Mouse (Mus musculus): ENCODE measurements around the gene Eef1a2. TPM values are rescaled to one million over a fixed set of nuclear protein-coding genes. Genes with fewer than 3 reads are reported as not detected.
"Not testable (repeated sequence)": the region's sequence is repeated elsewhere in the genome, so short reads cannot be mapped to it uniquely, and the experiment has no call there.

Eef1a2 gene
- 0.10 TPM in 1 of 2 replicates, not detected in the other for polyA plus RNA-seq (2015; fragmentation: Nextera tagmentation; extraction: Ambion mirVana)

- WGBS = 4% methylated on average over 55 of the region's 55 CpGs
- H3K4me3 ChIP-seq (ENCODE audit: low read length) = peak within 1 kb of the TSS; percentile 28
- peaks cover 37% of the 10 kb centered on the region for H3K27me3 ChIP-seq (ENCODE audit: insufficient read depth, low read length)
- no peak within 1 kb of the TSS for H3K9ac ChIP-seq (replicated peaks; ENCODE audit: low read length)
- H3K4me1 ChIP-seq (ENCODE audit: insufficient read depth, low read length) = no peaks in the 10 kb centered on the region
- ATAC-seq (ENCODE audit: low FRiP score, low TSS enrichment) = no peak
- H3K27ac ChIP-seq (ENCODE audit: low read length) = no peak within 1 kb of the TSS
- no peaks in the 10 kb centered on the region for H3K36me3 ChIP-seq (ENCODE audit: insufficient read depth, low read length)
- H3K4me2 ChIP-seq (replicated peaks; ENCODE audit: low read depth, low read length) = peak within 1 kb of the TSS; percentile 49
- H3K9me3 ChIP-seq (ENCODE audit: low read length) = no peaks in the 10 kb centered on the region
Measured at GRCm38 (mm10) chr2:181156248-181157121, at the start of gene Eef1a2. Eef1a2 (minus strand) TSS chr2:181157014.

- H3K9me3 ChIP-seq (ENCODE audit: low read length) = no peaks in the 10 kb centered on the region
- H3K27me3 ChIP-seq (ENCODE audit: insufficient read depth, low read length) = 0 out of 2 replicates have a peak, but pooled peaks cover 3% of the 10 kb centered on the region
- no peak overlapping the region for H3K27ac ChIP-seq (ENCODE audit: low read length)
- no peak overlapping the region for H3K4me2 ChIP-seq (replicated peaks; ENCODE audit: low read depth, low read length)
- H3K4me1 ChIP-seq (ENCODE audit: insufficient read depth, low read length) = no peaks in the 10 kb centered on the region
- 76% methylated on average over 9 of the region's 9 CpGs for WGBS
- no peak for ATAC-seq (ENCODE audit: low FRiP score, low TSS enrichment)
- H3K9ac ChIP-seq (replicated peaks; ENCODE audit: low read length) = no peak overlapping the region
- no peak overlapping the region for H3K4me3 ChIP-seq (ENCODE audit: low read length)
- H3K36me3 ChIP-seq (ENCODE audit: insufficient read depth, low read length) = no peaks in the 10 kb centered on the region
Measured at GRCm38 (mm10) chr2:181206118-181206517, 49.3 kb upstream of the Eef1a2 start.

- Histone ChIP-seq H3K27me3 (ENCODE audit: insufficient read depth, low read length) (no peaks in the 10 kb centered on the region), H3K4me1 (ENCODE audit: insufficient read depth, low read length) (no peaks in the 10 kb centered on the region), H3K9me3 (ENCODE audit: low read length) (no peaks in the 10 kb centered on the region), H3K4me2 (replicated peaks; ENCODE audit: low read depth, low read length) (no peak overlapping the region), H3K27ac (ENCODE audit: low read length) (no peak overlapping the region), H3K4me3 (ENCODE audit: low read length) (no peak overlapping the region), H3K36me3 (ENCODE audit: insufficient read depth, low read length) (no peaks in the 10 kb centered on the region), H3K9ac (replicated peaks; ENCODE audit: low read length) (no peak overlapping the region)
- no peak for ATAC-seq (ENCODE audit: low FRiP score, low TSS enrichment)
- WGBS = 79% methylated on average over 5 of the region's 5 CpGs
Measured at GRCm38 (mm10) chr2:181205678-181206077, 48.9 kb upstream of the Eef1a2 start.

GRCm38 (mm10) chr2:181202886-181203285 is 46.1 kb upstream of the Eef1a2 start:
- H3K4me2 ChIP-seq (replicated peaks; ENCODE audit: low read depth, low read length) = no peak overlapping the region
- no peaks in the 10 kb centered on the region for H3K36me3 ChIP-seq (ENCODE audit: insufficient read depth, low read length)
- no peak overlapping the region for H3K4me3 ChIP-seq (ENCODE audit: low read length)
- no peak overlapping the region for H3K9ac ChIP-seq (replicated peaks; ENCODE audit: low read length)
- no peak for ATAC-seq (ENCODE audit: low FRiP score, low TSS enrichment)
- H3K27me3 ChIP-seq (ENCODE audit: insufficient read depth, low read length) = no peaks in the 10 kb centered on the region
- H3K4me1 ChIP-seq (ENCODE audit: insufficient read depth, low read length) = no peaks in the 10 kb centered on the region
- no peaks in the 10 kb centered on the region for H3K9me3 ChIP-seq (ENCODE audit: low read length)
- no peak overlapping the region for H3K27ac ChIP-seq (ENCODE audit: low read length)
- 63% methylated on average over 6 of the region's 6 CpGs for WGBS

- H3K4me2 ChIP-seq (replicated peaks; ENCODE audit: low read depth, low read length) = no peak within 1 kb of the TSS
- H3K36me3 ChIP-seq (ENCODE audit: insufficient read depth, low read length) = no peaks in the 10 kb centered on the region
- H3K27me3 ChIP-seq (ENCODE audit: insufficient read depth, low read length) = no peaks in the 10 kb centered on the region
- ATAC-seq (ENCODE audit: low FRiP score, low TSS enrichment) = no peak
- H3K4me3 ChIP-seq (ENCODE audit: low read length) = no peak within 1 kb of the TSS
- no peak within 1 kb of the TSS for H3K27ac ChIP-seq (ENCODE audit: low read length)
- 88% methylated on average over 3 of the region's 3 CpGs for WGBS
- no peak within 1 kb of the TSS for H3K9ac ChIP-seq (replicated peaks; ENCODE audit: low read length)
- no peaks in the 10 kb centered on the region for H3K9me3 ChIP-seq (ENCODE audit: low read length)
- H3K4me1 ChIP-seq (ENCODE audit: insufficient read depth, low read length) = no peaks in the 10 kb centered on the region
Measured at GRCm38 (mm10) chr2:181202422-181202821, 45.6 kb upstream of the Eef1a2 start, which contains the start of gene Ptk6. Ptk6 (minus strand) TSS chr2:181202789.

GRCm38 (mm10) chr2:181201606-181202005 is 44.8 kb upstream of the Eef1a2 start:
- no peak for ATAC-seq (ENCODE audit: low FRiP score, low TSS enrichment)
- Histone ChIP-seq H3K4me2 (replicated peaks; ENCODE audit: low read depth, low read length) (no peak overlapping the region), H3K36me3 (ENCODE audit: insufficient read depth, low read length) (no peaks in the 10 kb centered on the region), H3K4me1 (ENCODE audit: insufficient read depth, low read length) (no peaks in the 10 kb centered on the region), H3K27me3 (ENCODE audit: insufficient read depth, low read length) (no peaks in the 10 kb centered on the region), H3K9ac (replicated peaks; ENCODE audit: low read length) (no peak overlapping the region), H3K27ac (ENCODE audit: low read length) (no peak overlapping the region), H3K9me3 (ENCODE audit: low read length) (no peaks in the 10 kb centered on the region), H3K4me3 (ENCODE audit: low read length) (no peak overlapping the region)
- WGBS = 64% methylated on average over 3 of the region's 3 CpGs

GRCm38 (mm10) chr2:181196628-181197300 is 40.0 kb upstream of the Eef1a2 start:
- Histone ChIP-seq H3K4me1 (ENCODE audit: insufficient read depth, low read length) (no peaks in the 10 kb centered on the region), H3K4me3 (ENCODE audit: low read length) (no peak overlapping the region), H3K9ac (replicated peaks; ENCODE audit: low read length) (no peak overlapping the region), H3K27me3 (ENCODE audit: insufficient read depth, low read length) (no peaks in the 10 kb centered on the region), H3K36me3 (ENCODE audit: insufficient read depth, low read length) (no peaks in the 10 kb centered on the region), H3K9me3 (ENCODE audit: low read length) (no peaks in the 10 kb centered on the region), H3K27ac (ENCODE audit: low read length) (no peak overlapping the region), H3K4me2 (replicated peaks; ENCODE audit: low read depth, low read length) (no peak overlapping the region)
- ATAC-seq (ENCODE audit: low FRiP score, low TSS enrichment) = no peak
- 95% methylated on average over 4 of the region's 4 CpGs for WGBS

- no peak overlapping the region for H3K4me3 ChIP-seq (ENCODE audit: low read length)
- no peaks in the 10 kb centered on the region for H3K9me3 ChIP-seq (ENCODE audit: low read length)
- H3K27ac ChIP-seq (ENCODE audit: low read length) = no peak overlapping the region
- ATAC-seq (ENCODE audit: low FRiP score, low TSS enrichment) = no peak
- no peak overlapping the region for H3K4me2 ChIP-seq (replicated peaks; ENCODE audit: low read depth, low read length)
- peaks cover 7% of the 10 kb centered on the region for H3K4me1 ChIP-seq (ENCODE audit: insufficient read depth, low read length)
- 81% methylated on average over 3 of the region's 3 CpGs for WGBS
- peaks cover 6% of the 10 kb centered on the region; the same call in 1 of the 2 replicates for H3K36me3 ChIP-seq (ENCODE audit: insufficient read depth, low read length)
- H3K27me3 ChIP-seq (ENCODE audit: insufficient read depth, low read length) = no peaks in the 10 kb centered on the region
- no peak overlapping the region for H3K9ac ChIP-seq (replicated peaks; ENCODE audit: low read length)
Measured at GRCm38 (mm10) chr2:181193044-181193443, 36.2 kb upstream of the Eef1a2 start.

GRCm38 (mm10) chr2:181191936-181192335 is 35.1 kb upstream of the Eef1a2 start:
- peaks cover 7% of the 10 kb centered on the region for H3K4me1 ChIP-seq (ENCODE audit: insufficient read depth, low read length)
- peaks cover 6% of the 10 kb centered on the region; the same call in 1 of the 2 replicates for H3K36me3 ChIP-seq (ENCODE audit: insufficient read depth, low read length)
- 70% methylated on average over 4 of the region's 4 CpGs for whole genome bisulfite sequencing
- no peaks in the 10 kb centered on the region for H3K9me3 ChIP-seq (ENCODE audit: low read length)
- no peak overlapping the region for H3K27ac ChIP-seq (ENCODE audit: low read length)
- no peak for ATAC-seq (ENCODE audit: low FRiP score, low TSS enrichment)
- no peak overlapping the region for H3K4me2 ChIP-seq (replicated peaks; ENCODE audit: low read depth, low read length)
- H3K9ac ChIP-seq (replicated peaks; ENCODE audit: low read length) = no peak overlapping the region
- H3K4me3 ChIP-seq (ENCODE audit: low read length) = no peak overlapping the region
- no peaks in the 10 kb centered on the region for H3K27me3 ChIP-seq (ENCODE audit: insufficient read depth, low read length)

GRCm38 (mm10) chr2:181191385-181191784 is 34.6 kb upstream of the Eef1a2 start:
- not testable (repeated sequence) for H3K4me2 ChIP-seq (replicated peaks; ENCODE audit: low read depth, low read length); H3K4me3 ChIP-seq (ENCODE audit: low read length); H3K27me3 ChIP-seq (ENCODE audit: insufficient read depth, low read length); H3K9ac ChIP-seq (replicated peaks; ENCODE audit: low read length); H3K27ac ChIP-seq (ENCODE audit: low read length); H3K36me3 ChIP-seq (ENCODE audit: insufficient read depth, low read length); H3K4me1 ChIP-seq (ENCODE audit: insufficient read depth, low read length); H3K9me3 ChIP-seq (ENCODE audit: low read length); ATAC-seq (ENCODE audit: low FRiP score, low TSS enrichment)
- 74% methylated on average over 3 of the region's 4 CpGs for WGBS
